Mouse (Mus musculus): ENCODE measurements at regions not wholly inside any gene's neighbourhood (a gene's known extent, or its start where the extent isn't known, plus 50 kb on each side); places are given as distances from the start of the nearest gene placed in this dataset.

DNA sequence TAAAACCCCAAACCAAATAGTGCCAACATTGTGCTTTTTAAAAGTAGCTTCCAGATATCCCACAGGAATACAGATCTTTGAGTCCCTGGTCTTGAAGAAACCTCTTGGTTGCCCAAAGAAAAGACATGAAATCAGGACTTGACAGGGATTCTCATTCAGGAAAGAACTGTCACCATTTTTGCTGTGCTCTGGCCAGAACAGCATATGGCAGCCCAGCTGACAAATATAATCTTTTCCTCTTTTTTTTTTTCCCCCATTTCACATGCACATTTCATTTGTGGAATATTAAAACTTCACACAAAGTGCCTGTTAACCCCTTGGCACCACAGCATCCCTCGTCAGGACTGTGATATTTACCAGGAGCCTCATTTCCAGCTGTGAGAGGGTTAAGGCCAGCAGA, 783.0 kb downstream of the Cypt12 start:
- TF ChIP-seq CTCF (IDR thresholded peaks at IDR 0.05) = no peak
- no peak for TF ChIP-seq EP300 (IDR thresholded peaks at IDR 0.05)
